Mouse (Mus musculus) heart, postnatal 0 days (tissue): ENCODE measurements around the gene Smg9. TPM values are rescaled to one million over a fixed set of nuclear protein-coding genes. Genes with fewer than 3 reads are reported as not detected.

ENCODE experiments used
- ATAC-seq: fragments of 200-750 bp; cut with Nextera tagmentation; 2 replicates; pipeline ENCODE4 v1.8.0; 2017; ENCODE audit warnings: low read depth, moderate number of reproducible peaks, moderate library complexity; ENCODE audit not compliant: insufficient read depth
- DNase-seq: peaks from one replicate; pipeline ENCODE4 v3.0.0-alpha.2; 2016; ENCODE audit warnings: low spot score
- H3K27ac ChIP-seq: fragments of 300-500 bp; sonication (generic); 2 replicates; pipeline ENCODE4 v1.5.1; 2014; ENCODE audit warnings: low read depth, mild to moderate bottlenecking
- H3K27me3 ChIP-seq: fragments of 300-500 bp; sonication (generic); 2 replicates; pipeline ENCODE4 v1.6.1; 2014; ENCODE audit warnings: low read length, mixed read lengths; ENCODE audit not compliant: control insufficient read depth, insufficient read depth
- H3K36me3 ChIP-seq: fragments of 300-500 bp; sonication (generic); replicated peaks from 2 replicates; pipeline ENCODE4 v1.6.1; 2014; ENCODE audit warnings: low read length, mixed read lengths; ENCODE audit not compliant: control insufficient read depth, insufficient read depth
- H3K4me1 ChIP-seq: fragments of 300-500 bp; sonication (generic); 2 replicates; pipeline ENCODE4 v1.6.1; 2014; ENCODE audit warnings: antibody characterized with exemption; ENCODE audit not compliant: control insufficient read depth, insufficient read depth
- H3K4me2 ChIP-seq: fragments of 300-500 bp; sonication (generic); 2 replicates; pipeline ENCODE4 v1.6.1; 2014; ENCODE audit warnings: low read depth, mild to moderate bottlenecking, low read length, moderate library complexity
- H3K4me3 ChIP-seq: fragments of 300-500 bp; sonication (generic); 2 replicates; pipeline ENCODE4 v1.5.1; 2014; ENCODE audit warnings: low read depth, low read length
- H3K9ac ChIP-seq: fragments of 300-500 bp; sonication (generic); replicated peaks from 2 replicates; pipeline ENCODE4 v1.6.1; 2014; ENCODE audit warnings: low read depth, low read length, mixed read lengths
- H3K9me3 ChIP-seq: fragments of 300-500 bp; sonication (generic); replicated peaks from 2 replicates; pipeline ENCODE4 v1.6.1; 2016; ENCODE audit warnings: low read length; ENCODE audit not compliant: control insufficient read depth
- CTCF ChIP-seq: IDR thresholded peaks from 2 replicates; pipeline ENCODE4 v1.5.1; 2016; ENCODE audit warnings: antibody characterized with exemption, control low read depth, low read depth
- EP300 ChIP-seq: IDR thresholded peaks from 2 replicates; pipeline ENCODE4 v1.6.1; 2016; ENCODE audit warnings: antibody characterized with exemption, low read depth
- WGBS: fragments of 180-500 bp; shearing (Covaris S2); extraction: QIAGEN DNeasy Blood & Tissue Kit; methylation state at CpG from one replicate; pipeline ENCODE4 v1.1.7; 2014; 5-methylcytosine and 5-hydroxymethylcytosine counted together
- polyA plus RNA-seq: library from polyadenylated mRNA; unstranded; fragments of >200 nt; fragmentation: Nextera tagmentation; extraction: Ambion mirVana; gene quantifications from 2 replicates; pipeline ENCODE4 v1.2.1, GENCODE M21; 2015
- total RNA-seq: library from RNA; depleted of rRNA; stranded (reverse); fragments of >200 nt; gene quantifications from 2 replicates; pipeline ENCODE4 v1.2.3, GENCODE M21; 2014; ENCODE audit warnings: low replicate concordance

The Smg9 gene
- total and polyA plus RNA-seq, 2 experiments from 2014 or later: 13.1 to 15.5 TPM

GRCm38 (mm10) chr7:24423107-24423763 lies 23.8 kb downstream of the Smg9 start:
- TF ChIP-seq CTCF: 0 out of 2 replicates have a peak, but pooled peaks have one; percentile 0
- TF ChIP-seq EP300: no peak
- ATAC-seq: no peak

GRCm38 (mm10) chr7:24423956-24424732 lies 24.7 kb downstream of the Smg9 start:
- Histone ChIP-seq H3K36me3 (peaks cover 25% of the 10 kb centered on the region), H3K27ac (peak overlapping the region; percentile 27; the same call in 1 of the 2 replicates), H3K9ac (no peak overlapping the region; the same call in 1 of the 2 replicates), H3K27me3 (no peaks in the 10 kb centered on the region), H3K9me3 (no peaks in the 10 kb centered on the region), H3K4me3 (no peak overlapping the region), H3K4me2 (no peak overlapping the region), H3K4me1 (peaks cover 9% of the 10 kb centered on the region)
- 47% methylated on average over 12 of the region's 12 CpGs for WGBS
- no peak for TF ChIP-seq CTCF
- no peak for TF ChIP-seq EP300
- peak; percentile 42 for DNase-seq
- ATAC-seq: peak; percentile 63

More at GRCm38 (mm10) chr7:24423107-24423763, 23.8 kb downstream of the Smg9 start:
- Histone ChIP-seq H3K27ac (no peak overlapping the region), H3K9ac (no peak overlapping the region), H3K4me1 (peaks cover 9% of the 10 kb centered on the region), H3K4me2 (no peak overlapping the region), H3K36me3 (peaks cover 26% of the 10 kb centered on the region), H3K4me3 (no peak overlapping the region), H3K27me3 (no peaks in the 10 kb centered on the region), H3K9me3 (no peaks in the 10 kb centered on the region)
- no peak for DNase-seq
- 81% methylated on average over 15 of the region's 15 CpGs for WGBS

GRCm38 (mm10) chr7:24425919-24426318 lies 26.5 kb downstream of the Smg9 start:
- Histone ChIP-seq H3K27me3 (no peaks in the 10 kb centered on the region), H3K9me3 (no peaks in the 10 kb centered on the region), H3K4me2 (no peak overlapping the region), H3K27ac (no peak overlapping the region), H3K4me3 (no peak overlapping the region), H3K4me1 (peaks cover 9% of the 10 kb centered on the region; the same call in 1 of the 2 replicates), H3K9ac (no peak overlapping the region), H3K36me3 (peaks cover 16% of the 10 kb centered on the region)
- TF ChIP-seq EP300: no peak
- TF ChIP-seq CTCF: no peak
- 84% methylated on average over 9 of the region's 9 CpGs for WGBS
- no peak for ATAC-seq
- DNase-seq: no peak

GRCm38 (mm10) chr7:24427168-24427567 lies 27.7 kb downstream of the Smg9 start:
- no peak for DNase-seq
- H3K4me2 ChIP-seq: no peak overlapping the region

DNA sequence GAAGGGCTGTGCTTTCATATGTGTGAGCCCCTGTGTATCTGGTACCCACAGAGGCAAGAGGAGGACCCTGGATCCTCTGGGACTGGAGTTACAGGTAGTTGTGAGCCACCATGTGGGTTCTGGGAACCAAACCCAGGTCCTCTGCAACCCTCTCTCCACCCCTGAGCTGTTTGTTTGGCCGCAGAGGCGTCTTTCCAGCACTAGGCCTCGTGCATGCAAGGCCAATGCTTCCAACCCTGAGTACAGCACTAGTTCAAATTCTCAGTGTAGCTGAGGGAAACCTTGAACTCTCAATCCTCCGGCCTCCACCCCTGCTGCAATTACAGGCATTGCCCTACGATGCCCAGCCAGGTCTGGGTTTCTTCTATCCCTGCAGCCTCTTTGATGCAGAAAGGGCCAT lies 29.3 kb downstream of the Smg9 start:
- Histone ChIP-seq H3K4me3 (no peak overlapping the region), H3K4me1 (peaks cover 9% of the 10 kb centered on the region; the same call in 1 of the 2 replicates), H3K36me3 (peaks cover under 1% of the 10 kb centered on the region; the same call in 1 of the 2 replicates), H3K9ac (no peak overlapping the region), H3K27me3 (peaks cover 17% of the 10 kb centered on the region), H3K4me2 (no peak overlapping the region), H3K27ac (no peak overlapping the region), H3K9me3 (no peaks in the 10 kb centered on the region)
- no peak for ATAC-seq
- DNase-seq: no peak
- 93% methylated on average over 5 of the region's 5 CpGs for WGBS
- TF ChIP-seq CTCF (no peak), EP300 (no peak)

More at GRCm38 (mm10) chr7:24427168-24427567, 27.7 kb downstream of the Smg9 start:
- no peak for ATAC-seq
- Histone ChIP-seq H3K27ac (no peak overlapping the region), H3K9ac (no peak overlapping the region), H3K9me3 (no peaks in the 10 kb centered on the region), H3K4me3 (no peak overlapping the region), H3K27me3 (peaks cover 2% of the 10 kb centered on the region; the same call in 1 of the 2 replicates), H3K36me3 (peaks cover 9% of the 10 kb centered on the region), H3K4me1 (peaks cover 9% of the 10 kb centered on the region; the same call in 1 of the 2 replicates)
- WGBS: 90% methylated on average over 8 of the region's 8 CpGs
- no peak for TF ChIP-seq EP300
- no peak for TF ChIP-seq CTCF
